Mouse (Mus musculus) ES-E14 (cell line): ENCODE results near the gene Setd6.

Source experiments
- CHD2 ChIP-seq: IDR thresholded peaks from 2 replicates; pipeline ENCODE4 v1.6.1; 2014; ENCODE audit warnings: mild to moderate bottlenecking, low read depth, low read length, inconsistent platforms
- HCFC1 ChIP-seq: IDR thresholded peaks from 2 replicates; pipeline ENCODE4 v1.6.1; 2012; ENCODE audit warnings: low read length, inconsistent platforms, borderline replicate concordance; ENCODE audit not compliant: insufficient read depth
- MAFK ChIP-seq: IDR thresholded peaks from 2 replicates; pipeline ENCODE4 v1.6.1; 2014; ENCODE audit warnings: mild to moderate bottlenecking, low read depth, low read length, inconsistent platforms; ENCODE audit not compliant: insufficient read depth
- ZC3H11A ChIP-seq: IDR thresholded peaks from 2 replicates; pipeline ENCODE4 v1.6.1; 2012; ENCODE audit warnings: low read depth, mild to moderate bottlenecking, inconsistent platforms, low read length, borderline replicate concordance
- ZNF384 ChIP-seq: IDR thresholded peaks from 2 replicates; pipeline ENCODE4 v1.6.1; 2012; ENCODE audit warnings: low read depth, low read length, inconsistent platforms

- TF ChIP-seq HCFC1 (no peak), ZNF384 (no peak), MAFK (no peak), ZC3H11A (no peak), CHD2 (no peak)
Observed at GRCm38 (mm10) chr8:95764133-95764532, 48.5 kb downstream of the Setd6 start.
